Mouse (Mus musculus) limb, embryonic 13.5 days (tissue): Measurements from ENCODE around the gene Pram1. TPM values are rescaled to one million over a fixed set of nuclear protein-coding genes. Genes with fewer than 3 reads are reported as not detected.

ENCODE experiments used
- ATAC-seq: fragments of 200-750 bp; cut with Nextera tagmentation; 2 replicates; pipeline ENCODE4 v1.8.0; 2017; ENCODE audit warnings: low read depth, moderate number of reproducible peaks, moderate TSS enrichment; ENCODE audit not compliant: low FRiP score
- H3K27ac ChIP-seq: fragments of 300-500 bp; sonication (generic); 2 replicates; pipeline ENCODE4 v1.5.1; 2015; ENCODE audit warnings: inconsistent platforms, mild to moderate bottlenecking, moderate library complexity
- H3K27me3 ChIP-seq: fragments of 300-500 bp; sonication (generic); 2 replicates; pipeline ENCODE4 v1.6.1; 2015; ENCODE audit warnings: mild to moderate bottlenecking, inconsistent platforms
- H3K36me3 ChIP-seq: fragments of 300-500 bp; sonication (generic); 2 replicates; pipeline ENCODE4 v1.6.1; 2015; ENCODE audit warnings: inconsistent platforms, mild to moderate bottlenecking, moderate library complexity
- H3K4me1 ChIP-seq: fragments of 300-500 bp; sonication (generic); 2 replicates; pipeline ENCODE4 v1.6.1; 2015; ENCODE audit warnings: inconsistent platforms
- H3K4me2 ChIP-seq: fragments of 300-500 bp; sonication (generic); replicated peaks from 2 replicates; pipeline ENCODE4 v1.6.1; 2015; ENCODE audit warnings: inconsistent platforms, mild to moderate bottlenecking, moderate library complexity
- H3K4me3 ChIP-seq: fragments of 300-500 bp; sonication (generic); 2 replicates; pipeline ENCODE4 v1.5.1; 2015; ENCODE audit warnings: moderate library complexity, mild to moderate bottlenecking, inconsistent platforms
- H3K9ac ChIP-seq: fragments of 300-500 bp; sonication (generic); 2 replicates; pipeline ENCODE4 v1.6.1; 2015; ENCODE audit warnings: mild to moderate bottlenecking, inconsistent platforms
- H3K9me3 ChIP-seq: fragments of 300-500 bp; sonication (generic); 2 replicates; pipeline ENCODE4 v1.6.1; 2016; ENCODE audit warnings: inconsistent platforms
- WGBS: fragments of 180-500 bp; shearing (Covaris S2); methylation state at CpG from one replicate; pipeline ENCODE4 v1.1.7; 2015; 5-methylcytosine and 5-hydroxymethylcytosine counted together
- polyA plus RNA-seq: library from polyadenylated mRNA; unstranded; fragments of >200 nt; fragmentation: Nextera tagmentation; extraction: Ambion mirVana; gene quantifications from 2 replicates; pipeline ENCODE4 v1.2.1, GENCODE M21; 2015

Gene Pram1
- polyA plus RNA-seq, 1 experiment from 2014 or later = 0.65 TPM

DNA sequence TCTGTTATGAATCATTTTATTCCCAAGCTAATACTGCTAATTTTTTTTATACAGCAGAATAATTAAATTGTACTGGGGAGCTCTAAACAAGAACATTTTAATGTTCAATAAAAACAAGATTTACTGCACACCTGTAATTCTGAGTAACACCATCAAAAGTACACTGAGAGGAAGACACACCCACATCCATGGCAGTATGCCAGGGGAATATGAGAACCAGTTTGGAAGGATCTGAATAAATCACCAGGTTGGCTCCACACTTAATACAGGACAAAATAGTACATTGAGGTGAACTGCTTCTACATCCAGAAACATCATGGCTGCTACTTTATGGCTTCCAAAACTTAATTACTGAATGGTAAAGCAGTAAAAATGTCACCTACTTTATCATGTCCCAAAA, 37.6 kb downstream of the Pram1 start:
- ATAC-seq = no peak
- Histone ChIP-seq H3K4me1 (peaks cover 20% of the 10 kb centered on the region), H3K4me3 (no peak overlapping the region), H3K9me3 (no peaks in the 10 kb centered on the region), H3K36me3 (peaks cover 36% of the 10 kb centered on the region), H3K9ac (no peak overlapping the region), H3K4me2 (no peak overlapping the region), H3K27ac (no peak overlapping the region), H3K27me3 (no peaks in the 10 kb centered on the region)

DNA sequence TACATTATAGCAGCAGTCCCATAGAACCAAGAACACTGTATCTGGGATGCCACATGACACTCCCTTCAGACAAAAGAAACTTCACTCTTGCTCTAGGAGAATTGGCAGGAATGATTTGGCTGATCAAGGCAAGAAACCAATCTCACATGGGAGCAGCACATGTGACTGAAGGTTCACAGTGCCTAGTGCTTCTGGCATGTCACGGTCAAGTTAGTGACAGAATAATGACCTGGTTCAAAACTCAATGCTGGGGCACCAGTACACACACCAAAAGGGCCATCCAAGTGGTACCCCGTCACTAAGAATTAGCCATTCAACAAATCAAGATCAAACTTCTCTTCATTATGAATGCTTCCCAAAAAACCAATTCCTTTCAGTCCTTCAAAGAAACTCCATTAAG, 38.2 kb downstream of the Pram1 start:
- Histone ChIP-seq H3K4me1 (peaks cover 26% of the 10 kb centered on the region), H3K4me3 (no peak overlapping the region), H3K9me3 (no peaks in the 10 kb centered on the region), H3K27ac (no peak overlapping the region), H3K4me2 (no peak overlapping the region), H3K9ac (no peak overlapping the region), H3K27me3 (no peaks in the 10 kb centered on the region), H3K36me3 (peaks cover 36% of the 10 kb centered on the region)
- WGBS = 83% methylated on average over 2 of the region's 2 CpGs
- no peak for ATAC-seq

DNA sequence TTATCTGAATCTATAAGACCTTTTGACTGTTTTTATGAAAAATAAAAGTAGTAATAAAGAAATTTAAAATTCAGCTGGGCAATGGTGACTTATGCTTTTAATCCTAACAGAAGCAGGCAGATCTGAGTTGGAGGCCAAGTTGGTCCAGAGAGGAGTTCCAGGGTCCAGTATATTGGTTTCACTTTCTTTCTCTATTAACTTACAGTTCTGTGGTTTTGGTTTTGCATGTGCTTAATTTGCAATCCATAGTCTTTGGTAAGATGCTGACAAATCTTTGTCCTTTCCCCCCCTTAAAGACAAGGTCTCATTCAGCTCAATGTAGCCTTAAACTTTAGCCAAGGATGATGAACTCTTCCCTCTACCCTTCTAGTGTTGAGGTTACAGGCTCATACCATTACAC, 40.9 kb downstream of the Pram1 start:
- Histone ChIP-seq H3K27me3 (no peaks in the 10 kb centered on the region), H3K4me3 (no peak overlapping the region), H3K36me3 (peaks cover 36% of the 10 kb centered on the region), H3K27ac (no peak overlapping the region), H3K9ac (no peak overlapping the region), H3K9me3 (no peaks in the 10 kb centered on the region), H3K4me2 (no peak overlapping the region), H3K4me1 (peaks cover 51% of the 10 kb centered on the region)
- no peak for ATAC-seq

GRCm38 (mm10) chr17:33681767-33682166, 43.9 kb downstream of the Pram1 start:
- Histone ChIP-seq H3K9me3 (no peaks in the 10 kb centered on the region), H3K27ac (no peak overlapping the region), H3K4me2 (peak overlapping the region; percentile 98), H3K9ac (0 out of 2 replicates have a peak overlapping the region, but pooled peaks have one; percentile 31), H3K4me3 (no peak overlapping the region), H3K27me3 (no peaks in the 10 kb centered on the region), H3K4me1 (peaks cover 49% of the 10 kb centered on the region), H3K36me3 (peaks cover 25% of the 10 kb centered on the region)
- no peak for ATAC-seq

DNA sequence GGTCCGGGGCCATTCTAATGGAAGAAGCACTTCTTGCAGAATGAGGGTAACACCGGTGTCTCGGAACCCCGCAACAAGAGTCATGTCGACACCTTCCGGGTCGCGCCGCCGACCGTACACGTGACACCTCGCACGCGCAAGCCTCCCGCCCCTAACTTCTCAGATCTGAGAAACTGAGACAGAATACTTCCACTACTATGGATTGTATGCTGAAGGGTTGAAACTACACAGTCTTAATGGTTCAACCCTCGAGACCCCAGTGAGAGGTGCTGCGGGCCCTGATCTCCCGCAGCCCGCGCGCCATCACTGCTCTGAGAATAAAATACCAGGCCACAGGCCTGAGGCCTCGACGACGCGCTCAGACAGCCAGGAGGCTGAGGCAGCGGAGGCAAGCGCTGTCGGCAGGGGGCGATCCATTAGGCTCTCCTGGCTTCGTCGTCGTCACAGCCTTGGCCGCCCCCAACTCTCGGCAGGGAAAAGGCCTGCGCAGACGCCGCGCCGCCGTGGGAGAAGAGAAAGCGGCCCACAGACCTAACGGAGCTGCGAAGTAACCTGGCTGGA, 46.9 kb downstream of the Pram1 start:
- Histone ChIP-seq H3K4me2 (peak overlapping the region; percentile 98), H3K36me3 (peaks cover 11% of the 10 kb centered on the region; the same call in 1 of the 2 replicates), H3K4me1 (peaks cover 44% of the 10 kb centered on the region), H3K4me3 (peak overlapping the region; percentile 92), H3K27me3 (no peaks in the 10 kb centered on the region), H3K9me3 (no peaks in the 10 kb centered on the region), H3K9ac (peak overlapping the region; percentile 99), H3K27ac (peak overlapping the region; percentile 95)
- peak; percentile 73 for ATAC-seq
- under 1% methylated on average over 44 of the region's 44 CpGs for WGBS

GRCm38 (mm10) chr17:33685249-33685653, 47.4 kb downstream of the Pram1 start:
- ATAC-seq = peak; percentile 97
- Histone ChIP-seq H3K4me3 (peak overlapping the region; percentile 92), H3K9me3 (no peaks in the 10 kb centered on the region), H3K4me1 (peaks cover 42% of the 10 kb centered on the region), H3K27me3 (no peaks in the 10 kb centered on the region), H3K4me2 (peak overlapping the region; percentile 98), H3K36me3 (peaks cover 11% of the 10 kb centered on the region; the same call in 1 of the 2 replicates), H3K9ac (peak overlapping the region; percentile 99), H3K27ac (peak overlapping the region; percentile 95)
- under 1% methylated on average over 42 of the region's 42 CpGs for WGBS

DNA sequence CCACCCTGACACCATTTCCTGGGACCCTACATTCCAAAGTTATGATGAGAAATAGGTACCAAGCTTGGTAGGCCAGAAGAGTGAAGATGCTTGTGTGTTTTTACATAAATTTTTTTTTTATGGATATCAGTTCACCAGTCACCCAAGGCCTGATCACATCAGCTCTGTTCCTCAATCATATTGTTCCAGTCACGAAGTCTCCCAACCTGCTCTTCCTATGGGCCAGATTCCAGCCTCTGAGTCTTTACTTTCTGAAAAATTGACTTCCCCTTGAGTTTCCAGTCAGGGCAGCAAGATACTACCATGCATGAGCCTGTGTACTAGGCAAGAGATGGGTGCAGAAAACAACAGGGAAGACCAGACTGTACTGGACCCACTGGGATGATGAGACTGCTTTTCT, 48.9 kb downstream of the Pram1 start, which contains the start of gene Hnrnpm:
Gene Hnrnpm, minus strand, starts transcription at position 101 of the 400 bp plus-strand sequence.
- Histone ChIP-seq H3K36me3 (peaks cover 19% of the 10 kb centered on the region), H3K4me1 (peaks cover 30% of the 10 kb centered on the region), H3K27ac (peak within 1 kb of the TSS; percentile 44; the same call in 1 of the 2 replicates), H3K4me3 (peak within 1 kb of the TSS; percentile 92), H3K9ac (peak within 1 kb of the TSS; percentile 99; the same call in 1 of the 2 replicates), H3K4me2 (peak within 1 kb of the TSS; percentile 98), H3K27me3 (no peaks in the 10 kb centered on the region), H3K9me3 (no peaks in the 10 kb centered on the region)
- ATAC-seq = no peak
- WGBS = 84% methylated on average over 1 of the region's 1 CpGs

Other genes with a start within 250 kb of the Pram1 start
- gene Zfp101, start 243.4 kb upstream of the Pram1 start, polyA plus RNA-seq = 25.9 and 26.0 TPM in 2 replicates
- gene Actl9, start 205.2 kb upstream of the Pram1 start, polyA plus RNA-seq = not detected in 2 replicates
- 106 and 120 TPM in 2 replicates for gene Adamts10, start 113.9 kb upstream of the Pram1 start, polyA plus RNA-seq
- gene Myo1f, start 82.3 kb upstream of the Pram1 start, polyA plus RNA-seq = 3.5 and 3.7 TPM in 2 replicates
- gene Zfp414, start 9.0 kb upstream of the Pram1 start, polyA plus RNA-seq = 51.4 and 53.7 TPM in 2 replicates
- gene Hnrnpm, start 48.8 kb downstream of the Pram1 start, polyA plus RNA-seq = 379 and 395 TPM in 2 replicates
- gene March2, start 80.6 kb downstream of the Pram1 start, polyA plus RNA-seq = 49.3 and 50.9 TPM in 2 replicates
- 325 and 332 TPM in 2 replicates for gene Rab11b, start 122.5 kb downstream of the Pram1 start, polyA plus RNA-seq
- 53.8 and 55.9 TPM in 2 replicates for gene Angptl4, start 143.8 kb downstream of the Pram1 start, polyA plus RNA-seq
- 27.6 and 29.1 TPM in 2 replicates for gene Kank3, start 172.5 kb downstream of the Pram1 start, polyA plus RNA-seq
- gene Rps28, start 186.5 kb downstream of the Pram1 start, polyA plus RNA-seq = 962 and 978 TPM in 2 replicates
- gene Ndufa7, start 186.5 kb downstream of the Pram1 start, polyA plus RNA-seq = 454 and 498 TPM in 2 replicates
- gene Cd320, start 205.0 kb downstream of the Pram1 start, polyA plus RNA-seq = 67.0 and 69.7 TPM in 2 replicates
- not detected in 2 replicates for gene Gm7029, start 235.8 kb downstream of the Pram1 start, polyA plus RNA-seq